Mouse (Mus musculus): Measurements from ENCODE around the gene Abca2.
A peak's percentile ranks its signal among the peaks of the same experiment; 100 is the strongest.

The Abca2 gene

DNA sequence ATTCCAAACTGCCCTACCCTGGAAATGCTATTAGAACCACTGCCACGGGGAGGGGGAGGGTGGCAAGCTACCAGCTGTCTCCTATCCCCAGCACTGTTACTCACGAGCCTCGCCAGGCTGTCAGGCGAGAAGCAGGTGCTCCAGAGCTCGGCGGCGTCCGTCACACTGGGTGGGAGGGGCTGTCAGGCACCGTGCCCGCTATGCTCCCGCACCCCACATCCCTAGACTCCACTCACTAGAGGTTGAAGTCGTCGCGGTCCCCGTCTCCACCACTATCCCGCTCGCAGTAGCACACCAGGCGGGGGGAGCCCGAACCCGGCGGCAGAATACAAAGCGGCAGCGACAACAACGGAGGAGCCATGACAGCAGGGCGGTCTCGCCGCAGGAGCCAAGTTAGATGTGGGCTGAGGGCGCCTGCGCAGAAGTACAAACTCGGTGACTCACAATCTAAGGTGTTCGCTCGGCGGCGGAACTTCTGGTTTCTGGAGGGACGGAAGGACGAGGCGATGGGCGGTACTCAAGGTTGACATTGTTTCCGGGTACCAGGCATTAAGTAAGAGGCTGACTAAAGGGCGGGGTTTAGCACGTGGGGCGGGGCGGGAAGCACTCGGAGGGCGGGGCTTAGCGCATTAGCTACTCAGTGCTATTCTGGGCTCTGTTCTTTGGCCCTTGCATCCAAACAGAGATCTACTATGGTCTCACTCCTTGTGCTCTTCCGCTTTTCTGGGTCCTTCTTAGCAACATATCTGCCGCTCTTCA is 32.2 kb downstream of the Abca2 start, which contains the start of gene Paxx:
Gene Paxx (minus strand): TSS at position 544 of the 759 bp plus-strand sequence.
- DNase-seq (ENCODE audit: low read depth, low spot score) = peak; percentile 93

DNA sequence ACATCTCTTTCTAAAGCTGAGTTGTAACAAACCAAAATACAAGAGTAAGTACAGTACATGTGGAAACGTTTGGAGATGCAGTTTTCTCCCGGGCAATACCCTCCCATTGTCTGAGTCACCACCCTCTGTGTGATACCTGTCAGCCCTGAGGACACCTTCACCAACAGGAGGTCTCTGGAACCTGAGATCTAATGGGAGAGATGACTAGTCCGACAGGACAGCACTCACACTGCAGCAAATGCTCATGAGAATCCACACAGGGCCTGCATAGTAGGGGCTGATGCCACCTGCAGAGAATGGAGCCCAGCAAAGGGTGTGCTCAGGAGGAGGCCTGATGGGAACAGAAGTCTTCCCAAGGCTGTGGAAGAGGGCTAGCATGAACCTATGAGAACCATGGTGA is 32.9 kb downstream of the Abca2 start:
- DNase-seq (ENCODE audit: low read depth, low spot score) = no peak

DNA sequence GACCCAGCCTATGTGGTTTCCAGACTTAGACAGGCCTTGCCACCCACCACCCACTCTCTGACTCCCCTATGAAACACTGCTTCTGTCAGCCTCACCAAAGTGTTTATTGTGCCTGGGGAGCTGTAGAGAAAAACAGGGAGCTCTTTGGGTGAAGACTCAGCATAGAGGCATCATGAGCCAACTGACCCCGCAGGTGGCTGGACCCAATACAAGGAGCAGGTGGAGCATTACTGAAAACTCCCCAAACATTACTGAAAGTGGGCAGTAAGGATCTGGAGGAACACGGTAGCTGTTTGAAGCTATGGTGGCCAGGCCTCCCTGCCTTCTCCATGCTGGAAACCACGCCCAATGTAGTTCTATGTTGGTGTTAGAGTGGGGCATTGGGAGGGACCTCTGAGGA is 35.1 kb downstream of the Abca2 start:
- DNase-seq (ENCODE audit: low read depth, low spot score) = no peak

DNA sequence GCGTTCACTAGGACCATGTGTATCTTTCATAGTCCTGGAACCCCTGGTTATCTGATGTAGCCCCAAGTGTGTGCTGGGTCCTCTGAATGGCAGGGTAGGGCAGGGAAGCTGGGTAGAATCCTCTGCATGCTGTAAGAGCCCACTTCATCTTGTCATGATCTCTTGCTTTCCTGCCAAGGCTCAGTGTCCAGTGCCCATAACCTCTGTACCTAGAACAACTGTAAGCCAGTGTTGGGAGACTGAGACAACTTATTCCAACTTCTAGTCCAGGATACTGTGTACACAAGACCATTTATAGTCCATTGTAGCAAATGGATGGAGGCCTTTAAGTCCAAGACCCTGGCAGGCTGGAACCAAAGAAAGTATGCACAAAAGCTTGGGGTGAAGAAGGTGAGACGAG is 36.8 kb downstream of the Abca2 start:
- no peak for DNase-seq (ENCODE audit: low read depth, low spot score)

DNA sequence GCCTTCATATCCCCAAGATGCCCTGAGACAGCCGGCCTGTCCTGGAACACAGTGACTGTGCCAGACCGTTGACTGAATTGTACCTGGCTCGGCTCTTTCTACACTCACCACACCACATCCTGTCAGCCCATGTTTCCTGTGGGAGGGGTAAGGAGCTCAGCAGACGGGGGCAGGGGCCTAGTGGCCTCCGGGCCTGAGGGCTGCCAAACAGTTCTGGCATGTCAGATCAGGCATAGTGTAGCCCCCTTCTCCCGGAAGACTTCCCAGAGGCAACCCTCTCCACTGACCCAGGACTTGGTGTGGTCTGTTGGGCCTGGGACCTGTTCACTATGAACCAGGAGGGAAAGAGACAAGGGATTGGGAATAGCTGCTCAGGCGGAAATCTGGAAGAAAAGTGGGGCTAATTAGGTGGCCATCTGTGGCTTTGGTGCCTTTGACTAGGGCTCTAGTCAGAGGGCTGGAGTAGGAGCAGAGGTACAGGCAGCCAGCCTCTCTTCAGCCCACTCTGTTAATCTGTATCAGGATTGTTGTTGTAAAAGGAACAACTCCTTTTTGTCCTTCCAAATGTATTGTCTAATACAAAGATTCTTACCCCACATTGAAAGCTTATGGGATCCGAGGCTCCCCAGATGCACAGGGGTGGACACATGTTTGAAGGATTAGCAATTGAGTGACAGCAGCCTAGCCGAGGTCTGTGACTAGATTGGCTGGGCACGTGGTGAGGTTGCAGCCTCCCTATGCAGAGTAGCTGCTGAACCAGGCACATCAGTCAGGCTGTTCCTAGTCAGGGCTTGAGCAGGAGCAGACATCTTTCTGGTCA is 37.5 kb downstream of the Abca2 start:
- DNase-seq (ENCODE audit: low read depth, low spot score) = no peak

DNA sequence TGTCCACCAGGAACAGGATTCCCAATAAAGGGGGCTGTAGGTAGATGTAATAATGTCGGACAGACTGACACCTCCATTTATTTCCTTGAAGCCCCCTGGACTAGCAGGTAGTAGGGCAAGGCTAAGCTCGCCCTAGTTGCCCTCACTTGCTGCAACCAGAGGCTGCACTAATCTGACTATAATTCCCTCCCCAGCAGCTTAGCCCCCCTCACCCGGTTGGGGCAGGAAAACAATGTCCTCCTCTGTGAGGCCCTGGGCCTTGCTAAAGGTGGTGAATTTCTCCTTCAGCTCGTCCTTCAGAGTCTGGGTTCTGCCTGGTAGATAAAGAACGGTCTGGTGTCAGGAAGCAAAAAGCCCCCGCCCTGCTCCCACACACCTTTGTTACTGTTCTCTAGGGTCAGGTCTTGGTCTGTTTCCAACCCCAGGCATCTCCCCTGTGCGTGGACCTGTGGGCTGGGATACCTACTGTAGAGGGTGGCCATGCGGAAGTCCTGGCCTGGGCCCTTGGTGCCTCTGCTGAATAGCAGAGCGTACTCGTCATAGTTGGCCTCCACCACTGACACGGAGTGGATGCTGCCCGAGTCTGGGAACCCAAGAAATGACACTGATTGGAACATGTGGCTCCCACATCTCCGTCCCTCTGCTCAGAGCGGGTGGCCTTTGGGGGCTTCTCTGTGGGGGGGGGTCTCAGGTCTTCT is 39.3 kb downstream of the Abca2 start:
- no peak for DNase-seq (ENCODE audit: low read depth, low spot score)

DNA sequence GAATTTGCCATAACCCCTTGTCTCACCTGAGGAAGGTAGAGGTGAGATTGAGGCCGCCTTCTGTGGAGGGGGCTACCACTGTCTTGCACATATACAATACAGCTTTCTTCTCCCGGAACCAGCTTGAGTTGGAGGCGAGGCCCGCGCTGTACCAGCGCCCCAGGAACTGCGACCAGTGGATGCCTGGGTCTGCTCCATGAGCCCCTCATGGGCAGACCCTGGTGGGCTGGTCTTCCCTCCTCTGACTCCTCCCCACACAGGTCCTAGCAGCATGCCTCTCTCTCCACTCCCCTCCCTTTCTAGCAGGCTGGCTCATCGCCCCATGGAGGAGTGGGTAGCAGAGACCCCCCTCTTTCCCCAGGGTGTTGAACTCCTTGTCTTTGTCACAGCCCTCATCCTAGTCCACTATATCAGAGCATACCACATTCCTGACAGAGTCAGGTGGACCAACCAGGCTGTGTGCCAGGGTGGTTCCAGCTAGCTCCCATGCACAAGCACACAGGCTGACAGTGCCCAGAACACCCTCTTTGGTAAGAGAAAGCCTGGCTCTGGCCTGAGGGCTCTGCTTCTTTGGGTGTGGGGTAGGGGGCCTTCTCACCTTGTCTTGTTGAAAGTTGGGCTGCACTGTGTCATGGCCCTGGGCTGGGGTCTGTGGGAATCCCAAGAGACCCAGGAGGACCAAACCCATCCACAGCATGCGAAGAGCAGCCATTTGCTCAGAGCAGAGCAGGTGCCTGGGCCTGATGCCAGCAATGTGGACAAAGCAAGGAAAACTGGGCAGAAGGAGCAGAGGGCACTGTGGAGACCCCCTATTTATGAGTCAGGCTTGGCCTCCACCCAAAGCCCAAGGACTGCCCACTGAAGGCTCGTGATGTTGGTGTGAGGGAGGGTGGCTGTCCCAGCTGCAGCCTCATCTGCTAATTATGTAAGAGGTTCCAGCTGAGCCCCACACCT is 40.7 kb downstream of the Abca2 start:
- DNase-seq (ENCODE audit: low read depth, low spot score) = no peak

DNA sequence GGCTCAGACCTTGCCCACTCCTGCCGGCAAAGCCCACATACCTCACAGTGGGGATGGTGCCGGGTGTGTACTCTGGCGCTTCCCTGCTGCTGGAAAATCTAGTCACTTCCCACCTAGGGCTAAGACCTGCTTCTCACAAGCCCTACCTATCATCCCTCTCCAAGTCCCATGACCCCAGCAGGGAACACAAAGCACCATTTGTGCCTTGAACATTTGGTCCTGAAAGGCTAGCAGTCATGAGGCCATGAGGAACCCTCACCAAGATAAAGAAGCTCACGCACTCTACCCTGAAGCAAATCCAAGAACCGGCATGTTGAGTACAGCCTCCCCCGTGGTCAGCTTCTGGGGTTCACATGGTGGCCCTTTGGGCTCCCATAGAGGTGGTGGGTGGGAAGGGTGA is 41.5 kb downstream of the Abca2 start, which contains the start of gene Ptgds:
Gene Ptgds (minus strand): TSS at position 78 of the 400 bp plus-strand sequence.
- no peak for DNase-seq (ENCODE audit: low read depth, low spot score)

DNA sequence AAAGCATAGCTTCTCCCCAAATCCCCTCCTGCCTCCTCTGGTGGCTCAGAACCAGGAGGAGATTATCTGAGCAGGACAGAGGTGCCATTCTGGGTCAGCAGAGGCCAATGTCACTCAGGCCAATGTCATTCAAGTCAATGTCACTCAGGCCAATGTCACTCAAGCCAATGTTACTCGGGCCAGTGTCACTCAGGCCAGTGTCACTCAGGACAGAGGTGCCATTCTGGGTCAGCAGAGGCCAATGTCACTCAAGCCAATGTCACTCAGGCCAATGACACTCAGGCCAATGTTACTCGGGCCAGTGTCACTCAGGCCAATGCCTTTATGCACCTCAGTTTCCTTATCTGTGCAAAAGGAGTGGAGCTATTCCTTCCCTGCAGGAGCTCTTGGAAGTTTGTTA is 44.0 kb downstream of the Abca2 start:
- DNase-seq (ENCODE audit: low read depth, low spot score) = no peak

DNA sequence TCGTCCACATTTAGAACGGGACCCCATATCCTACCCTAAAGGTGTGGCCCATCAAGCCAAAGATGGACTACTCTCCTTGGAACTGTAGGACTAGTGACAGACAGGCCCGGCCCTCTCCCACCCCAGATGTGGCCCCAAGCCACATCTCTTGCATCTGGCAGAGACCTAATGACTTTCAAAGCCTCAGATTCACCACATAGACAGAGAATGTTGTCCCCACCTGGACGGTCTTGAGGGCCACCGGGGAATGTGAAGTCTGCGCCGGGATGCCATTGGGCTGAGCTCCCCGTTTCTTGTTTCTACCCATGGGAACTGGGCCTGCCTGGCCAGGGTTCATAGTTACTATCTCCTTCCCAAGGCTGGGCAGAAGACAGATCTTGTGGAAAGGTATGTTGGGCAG is 49.0 kb downstream of the Abca2 start:
- DNase-seq (ENCODE audit: low read depth, low spot score) = no peak

DNA sequence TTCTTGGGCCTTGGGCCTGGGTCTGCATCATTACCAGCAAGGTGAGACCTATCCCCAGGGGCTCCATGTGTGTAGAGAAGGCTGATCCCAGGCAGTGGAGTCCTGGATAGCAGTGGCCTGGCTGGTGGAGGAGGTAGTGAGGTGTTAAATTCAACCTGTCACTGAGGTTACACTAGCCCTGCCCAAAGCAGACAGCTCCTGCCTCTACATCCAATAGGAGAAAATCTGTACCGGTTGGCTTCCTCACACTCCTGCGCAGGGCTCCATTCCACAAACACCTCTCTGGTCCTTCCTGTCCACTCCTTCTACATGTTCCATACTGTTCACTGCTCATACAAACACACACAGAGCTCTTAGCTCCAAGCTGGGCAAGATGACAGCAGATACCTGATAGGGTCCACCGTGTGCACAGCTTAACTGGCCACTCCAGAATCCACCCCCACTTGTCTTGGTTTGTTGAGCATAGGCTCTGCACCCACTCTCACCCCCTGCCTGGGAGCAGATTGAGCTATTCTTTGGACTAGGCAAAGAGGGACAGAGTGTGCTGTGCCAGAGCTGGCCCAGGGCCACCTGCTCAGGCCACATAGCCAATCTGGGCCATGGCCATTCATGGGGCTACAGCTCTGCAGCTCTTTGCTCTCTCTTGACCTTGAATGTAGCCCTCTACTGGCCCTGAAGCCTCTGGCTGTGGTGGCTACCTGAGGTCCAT is 49.6 kb downstream of the Abca2 start:
- no peak for DNase-seq (ENCODE audit: low read depth, low spot score)

DNA sequence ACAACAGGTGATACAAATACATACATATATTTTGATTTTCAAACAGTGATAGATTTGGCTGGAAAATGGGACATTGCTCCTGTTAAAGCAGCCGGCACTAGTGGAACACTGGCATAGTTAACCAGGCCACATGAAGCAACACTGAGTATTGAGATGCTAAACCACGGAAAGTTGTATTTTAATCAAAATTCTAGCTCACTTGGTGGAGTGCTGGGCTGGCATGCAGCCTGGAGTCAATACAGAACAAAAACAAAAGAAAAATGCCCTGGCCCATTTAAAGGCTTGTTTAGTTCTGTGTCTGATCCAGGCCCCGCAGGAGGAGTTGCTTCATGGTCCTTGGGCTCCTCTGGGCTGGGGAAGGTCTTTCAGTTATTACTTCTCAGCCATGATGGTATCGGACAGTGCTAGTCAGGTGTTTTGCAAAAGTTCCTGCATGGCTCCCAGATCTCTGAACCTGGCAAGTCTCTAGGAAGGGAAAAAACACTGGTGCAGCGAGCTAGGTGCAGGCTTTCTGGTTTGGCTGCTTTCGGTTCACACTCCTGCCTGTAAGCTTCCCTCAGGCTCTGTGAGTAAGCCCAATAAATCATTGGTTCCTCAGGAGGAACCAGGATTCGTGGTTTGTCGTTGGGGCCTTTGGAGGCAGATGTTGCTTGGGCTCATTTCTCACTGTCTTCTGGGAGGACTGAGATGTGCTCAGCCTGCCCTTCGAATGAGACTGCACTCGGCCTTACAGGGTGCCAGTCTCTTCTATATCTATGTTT is 51.2 kb downstream of the Abca2 start:
- no peak for DNase-seq (ENCODE audit: low read depth, low spot score)

DNA sequence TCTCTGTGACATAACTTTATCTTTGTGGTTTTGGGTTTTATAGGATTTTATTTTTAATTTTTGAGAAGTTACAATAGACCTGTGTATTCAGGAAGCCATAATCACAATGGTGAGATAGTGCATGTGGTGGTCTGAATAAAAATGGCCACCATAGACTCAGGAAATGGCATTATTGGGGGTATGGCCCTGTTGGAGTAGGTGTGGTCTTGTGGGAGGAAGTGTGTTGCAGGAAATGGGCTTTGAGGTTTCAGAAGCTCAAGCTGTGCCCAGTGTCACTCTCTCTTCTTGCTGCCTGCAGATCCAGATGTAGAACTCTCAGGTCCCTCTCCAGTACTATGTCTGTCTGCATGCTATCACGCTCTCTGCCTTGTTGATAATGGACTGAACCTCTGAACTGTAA is 52.0 kb downstream of the Abca2 start:
- DNase-seq (ENCODE audit: low read depth, low spot score) = no peak

DNA sequence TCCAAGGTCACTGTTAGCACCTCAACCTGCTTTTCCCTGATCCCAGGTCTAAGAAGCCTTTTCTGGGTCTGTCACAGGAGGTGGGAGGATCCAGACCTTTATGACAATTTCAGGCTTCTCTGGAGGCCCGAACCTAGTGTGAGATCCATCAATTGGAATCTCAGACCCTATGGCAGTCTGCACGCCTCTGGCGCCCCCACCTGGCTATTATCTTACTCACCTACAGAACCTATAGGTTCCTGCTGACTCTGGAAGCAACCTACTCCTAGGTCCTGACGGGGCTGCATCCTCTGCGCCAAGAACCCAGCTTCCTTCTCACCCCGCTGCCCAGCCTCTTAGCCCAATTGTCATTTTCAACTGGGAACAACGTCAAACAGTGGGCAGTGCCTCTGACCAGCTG is 54.5 kb downstream of the Abca2 start:
- DNase-seq (ENCODE audit: low read depth, low spot score) = no peak

DNA sequence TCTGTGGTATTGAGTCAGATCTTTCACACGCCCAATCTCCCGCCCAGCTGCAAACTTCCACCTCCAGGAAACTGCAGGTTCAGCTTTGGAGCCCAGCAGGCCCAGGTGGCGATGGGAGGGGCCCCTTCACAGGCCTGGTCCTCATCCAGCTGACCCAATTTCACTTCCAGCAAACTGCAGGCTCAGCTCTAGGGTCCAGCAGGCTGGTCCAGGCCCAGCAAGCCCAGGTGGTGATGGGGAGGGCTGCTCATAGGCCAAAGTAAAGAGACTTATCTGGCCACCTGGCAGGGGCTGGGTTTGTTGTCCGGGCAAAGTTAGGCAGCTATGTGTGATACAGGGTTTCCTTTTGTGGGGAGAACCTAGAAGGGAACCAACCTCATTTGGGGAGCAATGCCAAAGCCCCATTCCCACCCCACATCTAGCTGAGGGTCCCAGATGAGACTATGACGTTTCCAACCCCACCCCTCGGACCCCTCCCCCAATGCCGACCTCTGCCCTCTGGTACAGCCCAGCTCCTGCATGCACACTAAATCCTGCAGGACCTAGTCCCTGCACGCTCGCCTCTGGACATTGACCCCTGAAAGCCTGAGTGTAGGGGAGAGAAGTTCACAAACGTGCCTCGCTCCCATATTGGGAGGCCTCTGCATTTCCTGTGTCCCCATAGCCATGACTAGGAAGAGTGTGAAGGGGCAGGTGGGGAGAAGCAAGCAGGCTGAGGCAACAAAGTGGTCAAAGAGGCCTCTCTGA is 56.6 kb downstream of the Abca2 start:
- DNase-seq (ENCODE audit: low read depth, low spot score) = no peak

DNA sequence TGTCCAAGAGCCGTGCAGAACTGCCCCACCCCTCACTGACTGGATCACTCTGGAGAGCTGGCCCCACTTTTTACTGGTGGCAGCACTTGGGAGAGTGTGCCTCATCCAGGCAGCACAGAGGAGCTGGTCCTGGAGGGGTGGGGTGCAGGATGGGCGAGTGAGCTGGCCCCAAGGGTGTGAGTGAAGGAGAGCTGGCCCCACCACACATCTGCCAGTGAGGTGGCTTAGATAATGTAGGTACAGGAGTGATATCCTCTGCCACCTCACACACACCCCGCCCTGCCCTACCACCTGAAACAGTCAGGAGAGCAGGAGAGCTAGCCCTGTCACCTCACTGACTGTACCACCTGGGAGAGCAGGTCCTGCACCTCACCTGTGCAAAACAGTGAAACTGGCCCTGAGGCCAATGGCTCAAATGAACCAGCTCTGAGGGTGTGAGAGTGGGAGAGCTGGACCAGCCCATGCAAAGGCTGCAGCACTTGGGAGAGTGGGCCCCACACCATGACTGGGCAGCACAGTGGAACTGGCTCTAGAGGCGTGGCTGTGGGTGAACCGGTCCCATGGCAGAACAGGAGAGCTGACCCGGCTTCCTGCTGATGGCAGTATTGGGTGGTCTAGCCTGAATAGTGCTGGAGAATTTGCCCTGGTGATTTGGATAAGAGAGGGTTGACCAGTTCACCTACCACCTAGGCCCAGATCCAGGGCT is 59.6 kb downstream of the Abca2 start:
- no peak for DNase-seq (ENCODE audit: low read depth, low spot score)

DNA sequence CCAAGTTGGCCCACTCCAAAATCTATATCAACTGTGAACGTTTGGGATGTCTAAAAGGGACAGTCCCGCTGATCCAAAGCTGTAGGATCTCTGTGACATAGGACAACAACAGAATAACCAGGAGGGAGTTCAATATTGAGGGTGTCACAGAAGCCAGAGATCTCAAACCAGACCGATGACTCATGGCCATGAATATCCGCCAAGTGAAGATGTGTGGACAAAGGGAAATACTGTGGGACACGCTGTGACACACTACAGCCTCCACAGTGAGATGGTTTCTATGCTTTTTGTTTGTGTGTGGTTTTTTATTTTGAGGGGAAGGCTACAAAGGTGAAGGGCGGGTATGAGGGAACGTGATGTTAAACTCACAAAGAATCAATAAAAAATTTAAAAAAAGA is 60.2 kb downstream of the Abca2 start:
- DNase-seq (ENCODE audit: low read depth, low spot score) = no peak

DNA sequence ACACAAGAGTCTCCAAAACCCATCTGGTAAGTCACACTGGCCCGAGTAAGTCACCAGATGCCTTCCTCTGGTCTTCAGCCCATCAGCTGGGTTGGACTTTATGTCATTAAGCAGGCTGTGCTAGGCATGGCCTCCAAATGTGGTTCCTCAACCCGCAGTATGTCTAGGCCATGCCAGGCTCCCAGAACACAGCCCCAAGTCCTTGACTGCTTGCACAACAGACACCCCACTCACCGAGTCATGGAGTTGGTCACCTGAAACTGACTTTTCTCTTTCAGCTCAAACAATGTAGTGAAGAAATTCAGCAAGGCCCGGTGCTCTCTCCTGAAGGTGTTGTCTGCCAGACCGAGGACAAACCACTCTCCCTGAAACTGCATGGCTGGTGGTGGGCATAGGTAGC is 64.5 kb downstream of the Abca2 start:
- DNase-seq (ENCODE audit: low read depth, low spot score) = no peak

All from brain, embryonic 18.5 days (tissue).